Mouse (Mus musculus): ENCODE data around the gene Slc4a3. TPM values are rescaled to one million over a fixed set of nuclear protein-coding genes. Genes with fewer than 3 reads are reported as not detected.
A peak's percentile ranks its signal among the peaks of the same experiment; 100 is the strongest.

Slc4a3 gene
- polyA plus RNA-seq (2014; fragmentation: Nextera tagmentation; extraction: Ambion mirVana) = 11.8 and 15.5 TPM in 2 replicates

- peaks cover 8% of the 10 kb centered on the region; the same call in 1 of the 2 replicates for H3K4me1 ChIP-seq (replicated peaks; ENCODE audit: control insufficient read depth, insufficient read depth, low read length)
- H3K27ac ChIP-seq (ENCODE audit: low read depth) = peak within 1 kb of the TSS; percentile 64
- peak within 1 kb of the TSS; percentile 66 for H3K4me3 ChIP-seq (ENCODE audit: low read depth, low read length)
- no peaks in the 10 kb centered on the region for H3K9me3 ChIP-seq (ENCODE audit: control insufficient read depth, low read length)
- H3K36me3 ChIP-seq (ENCODE audit: control insufficient read depth, insufficient read depth, low read length) = peaks cover 17% of the 10 kb centered on the region
- no peaks in the 10 kb centered on the region for H3K27me3 ChIP-seq (replicated peaks; ENCODE audit: control insufficient read depth, insufficient read depth, low read length)
- under 1% methylated on average over 51 of the region's 64 CpGs for WGBS
- ATAC-seq (replicated peaks; ENCODE audit: low FRiP score, low TSS enrichment, low read depth) (peak; percentile 86), DNase-seq (ENCODE audit: low spot score) (peak; percentile 81)
- H3K4me2 ChIP-seq (ENCODE audit: low read length) = peak within 1 kb of the TSS; percentile 65
- peak within 1 kb of the TSS; percentile 62 for H3K9ac ChIP-seq (ENCODE audit: low read length)
These were observed at the start of gene Slc4a3 for GRCm38 (mm10) chr1:75545965-75546956. TSS of gene Slc4a3 (plus strand) at chr1:75546266.

DNA sequence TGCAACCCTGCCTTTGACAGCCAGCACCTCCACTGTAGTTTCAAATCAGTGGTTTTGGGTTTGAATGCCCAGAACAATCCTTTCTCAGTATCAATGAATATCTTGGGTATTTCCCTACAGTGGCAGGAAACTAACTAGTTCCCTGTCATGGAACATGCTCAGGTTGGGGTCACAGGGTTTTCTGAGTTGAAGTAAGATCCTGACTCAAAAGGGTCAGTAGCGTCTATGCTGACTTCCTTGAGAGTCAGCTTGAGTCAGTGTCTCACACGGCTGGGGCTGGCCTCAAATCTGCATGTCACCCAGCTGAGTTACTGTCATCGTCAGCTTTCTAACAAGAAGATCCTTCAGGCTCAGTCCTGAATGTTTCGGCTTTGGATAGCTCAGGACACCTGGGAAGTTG, 47.2 kb upstream of the Slc4a3 start:
- Histone ChIP-seq H3K4me2 (ENCODE audit: low read length) (no peak overlapping the region), H3K9me3 (ENCODE audit: control insufficient read depth, low read length) (no peaks in the 10 kb centered on the region), H3K27ac (ENCODE audit: low read depth) (no peak overlapping the region), H3K27me3 (replicated peaks; ENCODE audit: control insufficient read depth, insufficient read depth, low read length) (no peaks in the 10 kb centered on the region), H3K9ac (ENCODE audit: low read length) (no peak overlapping the region), H3K36me3 (ENCODE audit: control insufficient read depth, insufficient read depth, low read length) (peaks cover 83% of the 10 kb centered on the region), H3K4me3 (ENCODE audit: low read depth, low read length) (no peak overlapping the region), H3K4me1 (replicated peaks; ENCODE audit: control insufficient read depth, insufficient read depth, low read length) (peaks cover 6% of the 10 kb centered on the region; the same call in 1 of the 2 replicates)
- DNase-seq (ENCODE audit: low spot score) = no peak
- no peak for ATAC-seq (replicated peaks; ENCODE audit: low FRiP score, low TSS enrichment, low read depth)
- 88% methylated on average over 4 of the region's 4 CpGs for WGBS

- WGBS = 84% methylated on average over 7 of the region's 7 CpGs
- H3K27ac ChIP-seq (ENCODE audit: low read depth) = no peak overlapping the region
- no peaks in the 10 kb centered on the region for H3K27me3 ChIP-seq (replicated peaks; ENCODE audit: control insufficient read depth, insufficient read depth, low read length)
- no peak overlapping the region for H3K4me2 ChIP-seq (ENCODE audit: low read length)
- no peak for ATAC-seq (replicated peaks; ENCODE audit: low FRiP score, low TSS enrichment, low read depth)
- no peak overlapping the region for H3K4me3 ChIP-seq (ENCODE audit: low read depth, low read length)
- H3K9ac ChIP-seq (ENCODE audit: low read length) = no peak overlapping the region
- peaks cover 88% of the 10 kb centered on the region for H3K36me3 ChIP-seq (ENCODE audit: control insufficient read depth, insufficient read depth, low read length)
- DNase-seq (ENCODE audit: low spot score) = no peak
- H3K9me3 ChIP-seq (ENCODE audit: control insufficient read depth, low read length) = no peaks in the 10 kb centered on the region
- peaks cover 12% of the 10 kb centered on the region for H3K4me1 ChIP-seq (replicated peaks; ENCODE audit: control insufficient read depth, insufficient read depth, low read length)
These were observed 46.6 kb upstream of the Slc4a3 start for GRCm38 (mm10) chr1:75499441-75499840.

GRCm38 (mm10) chr1:75501905-75502304, 44.2 kb upstream of the Slc4a3 start:
- Histone ChIP-seq H3K27ac (ENCODE audit: low read depth) (no peak overlapping the region), H3K4me1 (replicated peaks; ENCODE audit: control insufficient read depth, insufficient read depth, low read length) (peaks cover 22% of the 10 kb centered on the region), H3K27me3 (replicated peaks; ENCODE audit: control insufficient read depth, insufficient read depth, low read length) (no peaks in the 10 kb centered on the region), H3K4me3 (ENCODE audit: low read depth, low read length) (no peak overlapping the region), H3K9ac (ENCODE audit: low read length) (no peak overlapping the region), H3K4me2 (ENCODE audit: low read length) (no peak overlapping the region), H3K9me3 (ENCODE audit: control insufficient read depth, low read length) (no peaks in the 10 kb centered on the region), H3K36me3 (ENCODE audit: control insufficient read depth, insufficient read depth, low read length) (peaks cover 78% of the 10 kb centered on the region)
- DNase-seq (ENCODE audit: low spot score) (no peak), ATAC-seq (replicated peaks; ENCODE audit: low FRiP score, low TSS enrichment, low read depth) (no peak)
- 92% methylated on average over 9 of the region's 9 CpGs for WGBS

- 83% methylated on average over 25 of the region's 25 CpGs for WGBS
- H3K4me3 ChIP-seq (ENCODE audit: low read depth, low read length) = no peak overlapping the region
These were observed 43.0 kb upstream of the Slc4a3 start for GRCm38 (mm10) chr1:75502945-75503650.

GRCm38 (mm10) chr1:75503651-75503980, 42.5 kb upstream of the Slc4a3 start:
- Histone ChIP-seq H3K27ac (ENCODE audit: low read depth) (no peak overlapping the region), H3K9me3 (ENCODE audit: control insufficient read depth, low read length) (no peaks in the 10 kb centered on the region), H3K9ac (ENCODE audit: low read length) (no peak overlapping the region), H3K4me3 (ENCODE audit: low read depth, low read length) (0 out of 2 replicates have a peak overlapping the region, but pooled peaks have one; percentile 75), H3K4me1 (replicated peaks; ENCODE audit: control insufficient read depth, insufficient read depth, low read length) (peaks cover 27% of the 10 kb centered on the region), H3K4me2 (ENCODE audit: low read length) (peak overlapping the region; percentile 91), H3K27me3 (replicated peaks; ENCODE audit: control insufficient read depth, insufficient read depth, low read length) (no peaks in the 10 kb centered on the region), H3K36me3 (ENCODE audit: control insufficient read depth, insufficient read depth, low read length) (peaks cover 61% of the 10 kb centered on the region)
- DNase-seq (ENCODE audit: low spot score) (no peak), ATAC-seq (replicated peaks; ENCODE audit: low FRiP score, low TSS enrichment, low read depth) (no peak)
- WGBS = 69% methylated on average over 23 of the region's 23 CpGs

More at GRCm38 (mm10) chr1:75502945-75503650, 43.0 kb upstream of the Slc4a3 start:
- ATAC-seq (replicated peaks; ENCODE audit: low FRiP score, low TSS enrichment, low read depth) (no peak), DNase-seq (ENCODE audit: low spot score) (no peak)
- Histone ChIP-seq H3K9ac (ENCODE audit: low read length) (no peak overlapping the region), H3K9me3 (ENCODE audit: control insufficient read depth, low read length) (no peaks in the 10 kb centered on the region), H3K27ac (ENCODE audit: low read depth) (no peak overlapping the region), H3K4me1 (replicated peaks; ENCODE audit: control insufficient read depth, insufficient read depth, low read length) (peaks cover 27% of the 10 kb centered on the region), H3K4me2 (ENCODE audit: low read length) (peak overlapping the region; percentile 91; the same call in 1 of the 2 replicates), H3K27me3 (replicated peaks; ENCODE audit: control insufficient read depth, insufficient read depth, low read length) (no peaks in the 10 kb centered on the region), H3K36me3 (ENCODE audit: control insufficient read depth, insufficient read depth, low read length) (peaks cover 66% of the 10 kb centered on the region)

DNA sequence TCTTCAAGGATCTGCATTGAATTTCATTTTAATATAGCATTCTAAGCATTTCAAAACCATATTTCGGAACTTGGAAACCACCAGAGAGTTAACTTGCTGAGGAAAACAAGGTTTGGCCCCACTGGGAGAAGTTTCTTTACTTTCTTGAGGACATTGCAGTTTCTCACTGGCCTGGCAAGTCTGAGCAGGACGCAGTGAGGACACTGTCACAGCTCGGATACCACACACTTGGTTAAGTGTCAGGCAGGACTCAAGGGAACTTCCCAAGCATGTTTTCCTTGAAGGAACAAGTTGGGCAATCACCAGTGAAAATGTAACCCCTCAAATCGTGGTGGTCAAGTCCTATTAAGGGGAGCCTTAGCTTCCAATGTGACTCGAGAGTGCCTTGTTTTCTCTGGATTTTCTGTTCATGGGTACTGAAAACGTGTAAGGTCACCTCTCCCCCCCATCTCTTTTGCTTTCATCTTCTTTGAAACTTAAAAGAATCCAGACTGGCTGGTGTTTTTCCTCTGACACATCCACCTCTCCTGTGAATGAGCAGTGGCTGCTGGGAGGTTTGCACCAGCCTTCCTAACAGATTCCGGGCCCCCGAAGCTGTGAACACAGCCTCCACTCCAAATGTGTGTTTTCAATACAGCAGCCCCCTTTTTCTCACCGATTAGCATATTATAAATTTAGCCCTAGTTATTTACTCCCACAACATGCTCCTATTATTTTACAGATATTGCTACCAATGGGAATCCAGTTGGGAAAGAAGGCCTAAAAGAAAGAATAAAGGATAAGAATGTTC, 41.6 kb upstream of the Slc4a3 start:
- peaks cover 53% of the 10 kb centered on the region for H3K36me3 ChIP-seq (ENCODE audit: control insufficient read depth, insufficient read depth, low read length)
- H3K27ac ChIP-seq (ENCODE audit: low read depth) = no peak overlapping the region
- H3K4me3 ChIP-seq (ENCODE audit: low read depth, low read length) = peak overlapping the region; percentile 75
- WGBS = 65% methylated on average over 9 of the region's 9 CpGs
- peaks cover 27% of the 10 kb centered on the region for H3K4me1 ChIP-seq (replicated peaks; ENCODE audit: control insufficient read depth, insufficient read depth, low read length)
- ATAC-seq (replicated peaks; ENCODE audit: low FRiP score, low TSS enrichment, low read depth) (no peak), DNase-seq (ENCODE audit: low spot score) (no peak)
- H3K9ac ChIP-seq (ENCODE audit: low read length) = peak overlapping the region; percentile 98
- no peaks in the 10 kb centered on the region for H3K9me3 ChIP-seq (ENCODE audit: control insufficient read depth, low read length)
- no peaks in the 10 kb centered on the region for H3K27me3 ChIP-seq (replicated peaks; ENCODE audit: control insufficient read depth, insufficient read depth, low read length)
- H3K4me2 ChIP-seq (ENCODE audit: low read length) = peak overlapping the region; percentile 91
